Mouse (Mus musculus) left cerebral cortex, adult 2 months (tissue): ENCODE data around the gene Gm26938. TPM values are rescaled to one million over a fixed set of nuclear protein-coding genes. Genes with fewer than 3 reads are reported as not detected.

Source experiments
- DNase-seq, 2 experiments: peaks; one replicate each; pipeline ENCODE4 v3.0.0; 2021 to 2022; ENCODE audit warnings: low spot score in 2 of 2, mixed read lengths in 1 of 2; ENCODE audit errors: extremely low spot score in 1 of 2
- H3K27ac ChIP-seq: fragments of 200-600 bp; 2 replicates; pipeline ENCODE4 v1.8.1; 2022
- H3K4me3 ChIP-seq: fragments of 200-600 bp; 2 replicates; pipeline ENCODE4 v1.8.1; 2022
- CTCF ChIP-seq: fragments of 200-600 bp; IDR thresholded peaks from 2 replicates; pipeline ENCODE4 v1.8.1; 2022; ENCODE audit warnings: antibody characterized with exemption, mild to moderate bottlenecking, moderate library complexity
- intact Hi-C: fragments of 180-260 bp; cut with DNase I; formaldehyde crosslinking; loops from one replicate; pipeline ENCODE4 v1.15.1; 2025
- total RNA-seq, 2 experiments: library from RNA; stranded (reverse); gene quantifications; 2 replicates each; pipeline ENCODE4 v1.2.3; 2021

Gm26938 gene
- total RNA-seq, 2 experiments from 2014 or later, result not detected

DNA sequence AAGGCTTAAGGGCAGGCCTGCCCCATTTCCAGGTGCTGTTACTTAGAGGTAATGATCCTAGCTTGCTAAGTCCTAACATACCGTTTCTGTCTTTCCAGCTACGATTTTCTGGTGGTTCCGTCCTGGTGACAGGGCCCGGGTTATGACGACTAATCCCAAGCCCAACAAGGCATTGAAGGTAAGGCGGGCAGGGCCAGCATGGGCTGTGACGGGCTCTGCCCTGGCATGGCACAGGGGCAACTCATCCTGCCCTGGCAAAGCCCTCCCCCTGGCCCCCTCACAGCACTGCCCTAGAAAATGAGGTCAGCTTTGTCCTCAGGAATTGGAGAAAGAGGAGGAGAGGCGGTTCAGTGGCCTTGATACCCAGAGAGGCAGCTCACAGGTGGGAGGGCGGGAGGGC is 27.2 kb downstream of the Gm26938 start:
- Histone ChIP-seq H3K4me3 (no peak overlapping the region), H3K27ac (no peak overlapping the region)
- no peak for DNase-seq
- no peak for TF ChIP-seq CTCF
- intact Hi-C loops, result no loop called here

- no peak for DNase-seq
- intact Hi-C loops, result no loop called here
- no peak for TF ChIP-seq CTCF
- H3K4me3 ChIP-seq, result no peak overlapping the region
- no peak overlapping the region for H3K27ac ChIP-seq
Measured at GRCm38 (mm10) chr5:139798168-139798900, 27.9 kb downstream of the Gm26938 start.

DNA sequence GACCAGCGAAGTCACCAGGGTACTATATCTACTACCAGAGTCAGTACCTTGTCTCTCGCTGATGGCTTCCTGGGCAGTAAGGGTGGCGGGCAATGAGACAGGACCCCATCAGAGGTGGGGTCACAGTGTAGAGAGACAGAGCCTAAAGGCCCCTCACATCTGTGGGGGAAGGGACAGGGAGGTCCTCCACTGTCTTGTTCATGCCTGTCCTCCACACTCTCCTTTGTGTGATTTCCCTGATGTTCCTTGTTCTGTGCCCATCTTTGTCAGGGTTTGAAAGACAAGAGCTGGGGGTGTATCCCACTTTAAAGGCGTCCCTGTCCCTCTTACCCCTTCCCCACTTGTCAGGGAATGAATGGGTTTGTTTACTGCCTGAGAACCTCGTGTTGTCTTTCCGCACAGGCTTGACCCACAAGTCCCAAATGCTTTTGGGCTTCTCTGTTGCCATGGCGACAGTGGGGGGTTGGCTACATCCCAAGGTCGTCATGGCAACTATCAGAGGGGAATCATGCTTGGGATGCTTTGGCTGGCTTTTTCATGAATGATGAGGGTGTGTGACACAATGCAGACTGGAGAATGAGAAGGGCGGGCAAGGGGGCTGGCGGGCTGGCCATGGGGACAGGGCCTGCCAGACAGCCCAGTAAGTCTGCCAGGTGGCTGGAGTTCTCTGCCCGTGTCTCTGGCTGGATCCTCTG is 28.6 kb downstream of the Gm26938 start:
- intact Hi-C loops, result no loop called here
- no peak overlapping the region for H3K4me3 ChIP-seq
- peak; percentile 77 for DNase-seq
- TF ChIP-seq CTCF, result no peak
- peak overlapping the region; percentile 45 for H3K27ac ChIP-seq

GRCm38 (mm10) chr5:139796900-139797299 is 29.3 kb downstream of the Gm26938 start:
- TF ChIP-seq CTCF, result no peak
- Histone ChIP-seq H3K4me3 (no peak overlapping the region), H3K27ac (peak overlapping the region; percentile 65)
- DNase-seq, result peak; percentile 55 to 57
- intact Hi-C loops, result no loop called here

DNA sequence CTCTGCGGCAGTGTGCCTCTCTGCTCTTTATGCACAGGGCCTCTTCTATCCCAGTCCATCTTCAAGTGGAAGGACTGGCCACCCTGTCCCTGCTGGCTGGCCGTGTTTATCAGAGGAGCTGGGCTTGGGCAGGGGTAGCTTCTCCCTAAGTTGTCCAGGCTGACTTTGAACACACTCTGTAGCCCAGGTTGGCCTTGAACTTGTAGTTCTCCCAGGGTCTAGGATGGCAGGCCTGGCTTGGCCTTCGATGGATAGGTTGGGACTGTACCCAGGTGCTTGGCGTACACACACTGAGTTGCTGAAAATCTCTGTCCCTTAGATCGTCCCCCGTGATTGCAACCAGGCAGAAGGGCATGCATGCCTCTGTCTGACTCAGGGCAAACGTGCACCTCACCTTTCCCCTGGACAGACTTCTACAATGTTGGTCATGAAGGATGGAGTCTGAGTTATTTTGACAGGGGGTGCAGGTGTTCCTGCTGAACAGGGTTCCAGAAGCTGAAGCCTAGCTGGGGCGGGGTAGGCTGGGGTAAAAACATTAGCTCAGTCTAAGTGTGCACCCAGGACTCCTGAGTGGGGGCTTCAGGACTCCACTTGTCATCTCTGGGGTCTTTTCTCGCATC is 30.1 kb downstream of the Gm26938 start:
- Histone ChIP-seq H3K4me3 (no peak overlapping the region), H3K27ac (peak overlapping the region; percentile 65)
- no peak for TF ChIP-seq CTCF
- DNase-seq, result no peak
- intact Hi-C loops, result no loop called here

- TF ChIP-seq CTCF, result no peak
- no peak for DNase-seq
- Histone ChIP-seq H3K27ac (no peak overlapping the region), H3K4me3 (no peak overlapping the region)
- intact Hi-C loops, result no loop called here
Measured at GRCm38 (mm10) chr5:139794938-139795337, 31.3 kb downstream of the Gm26938 start.

DNA sequence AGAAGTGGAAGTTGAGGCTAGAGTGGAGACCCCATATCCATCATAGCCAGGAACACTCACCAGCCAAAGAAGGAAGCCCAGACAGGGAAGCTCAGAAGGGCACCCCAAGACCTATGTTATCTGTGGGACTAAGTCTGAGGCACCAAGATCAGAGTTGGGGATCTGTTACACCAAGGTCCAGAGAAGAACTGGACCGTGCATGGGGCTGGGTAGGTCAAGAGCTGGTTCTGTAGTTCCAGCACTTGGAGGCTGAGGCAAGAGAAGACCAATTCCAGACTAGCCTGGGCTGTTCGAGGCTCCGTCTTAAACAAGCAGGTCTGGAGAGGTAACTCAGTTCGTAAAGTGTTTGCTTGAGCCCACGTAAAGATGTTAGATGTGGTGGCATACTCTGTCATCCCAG is 32.1 kb downstream of the Gm26938 start:
- intact Hi-C loops, result no loop called here
- TF ChIP-seq CTCF, result no peak
- no peak for DNase-seq
- Histone ChIP-seq H3K4me3 (no peak overlapping the region), H3K27ac (no peak overlapping the region)

- H3K4me3 ChIP-seq, result peak overlapping the region; percentile 81; the same call in 1 of the 2 replicates
- intact Hi-C loops, result no loop called here
- no peak for DNase-seq
- no peak for TF ChIP-seq CTCF
- peak overlapping the region; percentile 56; the same call in 1 of the 2 replicates for H3K27ac ChIP-seq
Measured at GRCm38 (mm10) chr5:139793338-139794089, 32.7 kb downstream of the Gm26938 start.

- intact Hi-C loops, result no loop called here
- H3K27ac ChIP-seq, result peak overlapping the region; percentile 56; the same call in 1 of the 2 replicates
- no peak for DNase-seq
- TF ChIP-seq CTCF, result no peak
- peak overlapping the region; percentile 81 for H3K4me3 ChIP-seq
Measured at GRCm38 (mm10) chr5:139792966-139793337, 33.3 kb downstream of the Gm26938 start.

DNA sequence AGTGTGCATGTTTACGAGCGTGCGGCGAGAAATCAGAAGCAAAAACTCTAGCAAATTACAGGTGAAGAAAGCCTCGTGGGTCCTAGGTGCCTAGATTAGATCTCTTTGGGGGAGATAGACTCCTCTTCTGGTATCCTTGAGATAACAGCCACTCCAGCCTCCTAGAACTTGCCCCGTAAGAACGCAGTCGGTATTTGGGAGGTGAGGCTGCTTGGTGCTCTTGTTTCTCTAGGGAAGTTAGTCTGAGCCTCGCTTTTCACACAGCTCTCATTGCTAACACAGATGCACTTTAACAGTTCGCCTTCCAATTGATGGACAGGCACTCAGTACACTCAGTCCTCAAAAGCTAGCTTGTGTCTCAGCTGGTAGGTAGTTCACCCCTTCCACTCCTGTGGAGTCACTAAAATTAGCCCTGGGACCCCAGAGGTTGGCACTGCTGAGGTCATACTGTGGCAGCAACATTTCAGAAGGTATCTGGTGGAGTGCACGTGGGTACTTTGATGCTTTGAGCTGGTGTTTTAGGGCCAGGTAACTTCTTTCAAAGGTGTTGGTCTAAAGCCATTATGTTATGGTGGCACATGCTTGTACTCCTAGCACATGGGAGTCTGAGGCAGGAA is 33.9 kb downstream of the Gm26938 start:
- intact Hi-C loops, result no loop called here

More for the DNA sequence above, 33.9 kb downstream of the Gm26938 start:
- DNase-seq, result no peak
- no peak for TF ChIP-seq CTCF
- Histone ChIP-seq H3K27ac (peak overlapping the region; percentile 74), H3K4me3 (peak overlapping the region; percentile 81)
